Mouse (Mus musculus): Measurements from ENCODE around the gene Tspan3. TPM values are rescaled to one million over a fixed set of nuclear protein-coding genes. Genes with fewer than 3 reads are reported as not detected.

The Tspan3 gene
- polyA plus RNA-seq, 1 experiment from 2014 or later = 689 TPM

GRCm38 (mm10) chr9:56126453-56127173 is 38.7 kb downstream of the Tspan3 start:
- H3K27ac ChIP-seq (ENCODE audit: low read depth, low read length) = no peak overlapping the region
- H3K4me2 ChIP-seq (ENCODE audit: low read length) = no peak overlapping the region
- H3K9me3 ChIP-seq (ENCODE audit: control insufficient read depth, low read length) = no peaks in the 10 kb centered on the region
- H3K9ac ChIP-seq (ENCODE audit: low read depth, low read length) = no peak overlapping the region
- H3K36me3 ChIP-seq (ENCODE audit: control insufficient read depth, insufficient read depth, low read length) = peaks cover 3% of the 10 kb centered on the region; the same call in 1 of the 2 replicates
- no peak for ATAC-seq
- peaks cover 2% of the 10 kb centered on the region; the same call in 1 of the 2 replicates for H3K4me1 ChIP-seq (ENCODE audit: control insufficient read depth, insufficient read depth, low read depth, low read length)
- no peaks in the 10 kb centered on the region for H3K27me3 ChIP-seq (replicated peaks; ENCODE audit: control insufficient read depth, insufficient read depth, low read length)
- 87% methylated on average over 16 of the region's 16 CpGs for WGBS
- no peak overlapping the region for H3K4me3 ChIP-seq (ENCODE audit: low read length)

GRCm38 (mm10) chr9:56124561-56124960 is 40.7 kb downstream of the Tspan3 start:
- Histone ChIP-seq H3K36me3 (ENCODE audit: control insufficient read depth, insufficient read depth, low read length) (no peaks in the 10 kb centered on the region), H3K4me2 (ENCODE audit: low read length) (no peak overlapping the region), H3K27me3 (replicated peaks; ENCODE audit: control insufficient read depth, insufficient read depth, low read length) (no peaks in the 10 kb centered on the region), H3K4me3 (ENCODE audit: low read length) (no peak overlapping the region), H3K9me3 (ENCODE audit: control insufficient read depth, low read length) (no peaks in the 10 kb centered on the region), H3K27ac (ENCODE audit: low read depth, low read length) (no peak overlapping the region), H3K4me1 (ENCODE audit: control insufficient read depth, insufficient read depth, low read depth, low read length) (peaks cover 2% of the 10 kb centered on the region), H3K9ac (ENCODE audit: low read depth, low read length) (no peak overlapping the region)
- 28% methylated on average over 11 of the region's 11 CpGs for WGBS
- no peak for ATAC-seq

GRCm38 (mm10) chr9:56123613-56124012 is 41.7 kb downstream of the Tspan3 start:
- no peak overlapping the region for H3K9ac ChIP-seq (ENCODE audit: low read depth, low read length)
- no peaks in the 10 kb centered on the region for H3K36me3 ChIP-seq (ENCODE audit: control insufficient read depth, insufficient read depth, low read length)
- peaks cover 6% of the 10 kb centered on the region for H3K4me1 ChIP-seq (ENCODE audit: control insufficient read depth, insufficient read depth, low read depth, low read length)
- H3K4me2 ChIP-seq (ENCODE audit: low read length) = no peak overlapping the region
- no peak overlapping the region for H3K4me3 ChIP-seq (ENCODE audit: low read length)
- 67% methylated on average over 7 of the region's 7 CpGs for WGBS
- no peaks in the 10 kb centered on the region for H3K9me3 ChIP-seq (ENCODE audit: control insufficient read depth, low read length)
- no peak for ATAC-seq
- H3K27me3 ChIP-seq (replicated peaks; ENCODE audit: control insufficient read depth, insufficient read depth, low read length) = no peaks in the 10 kb centered on the region
- H3K27ac ChIP-seq (ENCODE audit: low read depth, low read length) = no peak overlapping the region

GRCm38 (mm10) chr9:56122973-56123372 is 42.3 kb downstream of the Tspan3 start:
- ATAC-seq = no peak
- H3K9ac ChIP-seq (ENCODE audit: low read depth, low read length) = no peak overlapping the region; the same call in 1 of the 2 replicates
- no peak overlapping the region for H3K4me3 ChIP-seq (ENCODE audit: low read length)
- H3K36me3 ChIP-seq (ENCODE audit: control insufficient read depth, insufficient read depth, low read length) = no peaks in the 10 kb centered on the region
- no peak overlapping the region for H3K27ac ChIP-seq (ENCODE audit: low read depth, low read length)
- peaks cover 7% of the 10 kb centered on the region for H3K4me1 ChIP-seq (ENCODE audit: control insufficient read depth, insufficient read depth, low read depth, low read length)
- 62% methylated on average over 8 of the region's 8 CpGs for WGBS
- H3K4me2 ChIP-seq (ENCODE audit: low read length) = no peak overlapping the region
- no peaks in the 10 kb centered on the region for H3K27me3 ChIP-seq (replicated peaks; ENCODE audit: control insufficient read depth, insufficient read depth, low read length)
- H3K9me3 ChIP-seq (ENCODE audit: control insufficient read depth, low read length) = no peaks in the 10 kb centered on the region

GRCm38 (mm10) chr9:56121097-56121496 is 44.2 kb downstream of the Tspan3 start:
- no peaks in the 10 kb centered on the region for H3K27me3 ChIP-seq (replicated peaks; ENCODE audit: control insufficient read depth, insufficient read depth, low read length)
- H3K9me3 ChIP-seq (ENCODE audit: control insufficient read depth, low read length) = no peaks in the 10 kb centered on the region
- H3K27ac ChIP-seq (ENCODE audit: low read depth, low read length) = no peak overlapping the region
- no peaks in the 10 kb centered on the region for H3K36me3 ChIP-seq (ENCODE audit: control insufficient read depth, insufficient read depth, low read length)
- peaks cover 7% of the 10 kb centered on the region for H3K4me1 ChIP-seq (ENCODE audit: control insufficient read depth, insufficient read depth, low read depth, low read length)
- WGBS = 26% methylated on average over 7 of the region's 7 CpGs
- peak; percentile 35; the same call in 1 of the 2 replicates for ATAC-seq
- H3K4me3 ChIP-seq (ENCODE audit: low read length) = no peak overlapping the region
- H3K9ac ChIP-seq (ENCODE audit: low read depth, low read length) = no peak overlapping the region
- H3K4me2 ChIP-seq (ENCODE audit: low read length) = 0 out of 2 replicates have a peak overlapping the region, but pooled peaks have one; percentile 11

- Histone ChIP-seq H3K4me2 (ENCODE audit: low read length) (no peak overlapping the region), H3K4me3 (ENCODE audit: low read length) (no peak overlapping the region), H3K9me3 (ENCODE audit: control insufficient read depth, low read length) (no peaks in the 10 kb centered on the region), H3K27me3 (replicated peaks; ENCODE audit: control insufficient read depth, insufficient read depth, low read length) (no peaks in the 10 kb centered on the region), H3K27ac (ENCODE audit: low read depth, low read length) (no peak overlapping the region), H3K36me3 (ENCODE audit: control insufficient read depth, insufficient read depth, low read length) (no peaks in the 10 kb centered on the region), H3K9ac (ENCODE audit: low read depth, low read length) (no peak overlapping the region), H3K4me1 (ENCODE audit: control insufficient read depth, insufficient read depth, low read depth, low read length) (peaks cover 7% of the 10 kb centered on the region)
- WGBS = 69% methylated on average over 2 of the region's 2 CpGs
- no peak for ATAC-seq
These were observed 45.6 kb downstream of the Tspan3 start for GRCm38 (mm10) chr9:56119651-56120050.

GRCm38 (mm10) chr9:56118582-56118981 is 46.7 kb downstream of the Tspan3 start:
- peak overlapping the region; percentile 47 for H3K9ac ChIP-seq (ENCODE audit: low read depth, low read length)
- H3K4me3 ChIP-seq (ENCODE audit: low read length) = peak overlapping the region; percentile 28
- no peaks in the 10 kb centered on the region for H3K36me3 ChIP-seq (ENCODE audit: control insufficient read depth, insufficient read depth, low read length)
- peak; percentile 32; the same call in 1 of the 2 replicates for ATAC-seq
- H3K27ac ChIP-seq (ENCODE audit: low read depth, low read length) = no peak overlapping the region
- no peaks in the 10 kb centered on the region for H3K9me3 ChIP-seq (ENCODE audit: control insufficient read depth, low read length)
- peaks cover 5% of the 10 kb centered on the region for H3K4me1 ChIP-seq (ENCODE audit: control insufficient read depth, insufficient read depth, low read depth, low read length)
- WGBS = 5% methylated on average over 14 of the region's 14 CpGs
- no peaks in the 10 kb centered on the region for H3K27me3 ChIP-seq (replicated peaks; ENCODE audit: control insufficient read depth, insufficient read depth, low read length)
- peak overlapping the region; percentile 56 for H3K4me2 ChIP-seq (ENCODE audit: low read length)

GRCm38 (mm10) chr9:56118091-56118490 is 47.2 kb downstream of the Tspan3 start:
- WGBS = 86% methylated on average over 5 of the region's 5 CpGs
- no peak overlapping the region; the same call in 1 of the 2 replicates for H3K4me2 ChIP-seq (ENCODE audit: low read length)
- no peak overlapping the region for H3K9ac ChIP-seq (ENCODE audit: low read depth, low read length)

GRCm38 (mm10) chr9:56108174-56108573 is 57.1 kb downstream of the Tspan3 start:
- Histone ChIP-seq H3K27me3 (replicated peaks; ENCODE audit: control insufficient read depth, insufficient read depth, low read length) (no peaks in the 10 kb centered on the region), H3K4me2 (ENCODE audit: low read length) (no peak overlapping the region), H3K9ac (ENCODE audit: low read depth, low read length) (no peak overlapping the region), H3K36me3 (ENCODE audit: control insufficient read depth, insufficient read depth, low read length) (no peaks in the 10 kb centered on the region), H3K27ac (ENCODE audit: low read depth, low read length) (no peak overlapping the region), H3K4me3 (ENCODE audit: low read length) (no peak overlapping the region), H3K9me3 (ENCODE audit: control insufficient read depth, low read length) (no peaks in the 10 kb centered on the region), H3K4me1 (ENCODE audit: control insufficient read depth, insufficient read depth, low read depth, low read length) (no peaks in the 10 kb centered on the region)
- 72% methylated on average over 5 of the region's 5 CpGs for WGBS
- no peak for ATAC-seq

More at GRCm38 (mm10) chr9:56118091-56118490, 47.2 kb downstream of the Tspan3 start:
- Histone ChIP-seq H3K9me3 (ENCODE audit: control insufficient read depth, low read length) (no peaks in the 10 kb centered on the region), H3K4me1 (ENCODE audit: control insufficient read depth, insufficient read depth, low read depth, low read length) (peaks cover 5% of the 10 kb centered on the region), H3K27me3 (replicated peaks; ENCODE audit: control insufficient read depth, insufficient read depth, low read length) (no peaks in the 10 kb centered on the region), H3K36me3 (ENCODE audit: control insufficient read depth, insufficient read depth, low read length) (no peaks in the 10 kb centered on the region), H3K27ac (ENCODE audit: low read depth, low read length) (no peak overlapping the region), H3K4me3 (ENCODE audit: low read length) (no peak overlapping the region)
- no peak for ATAC-seq
